Mouse (Mus musculus): ENCODE results near the gene Rhbdd1.
A peak's percentile ranks its signal among the peaks of the same experiment; 100 is the strongest.

Gene Rhbdd1

GRCm38 (mm10) chr1:82371636-82372428 is 55.6 kb downstream of the Rhbdd1 start:
- no peak for DNase-seq

GRCm38 (mm10) chr1:82373924-82374323 is 57.7 kb downstream of the Rhbdd1 start:
- DNase-seq = no peak

- peak; percentile 56 for DNase-seq
These were observed 58.6 kb downstream of the Rhbdd1 start for GRCm38 (mm10) chr1:82374831-82375358.

- DNase-seq = peak; percentile 50
These were observed 59.2 kb downstream of the Rhbdd1 start for GRCm38 (mm10) chr1:82375452-82375851.

- no peak for DNase-seq
These were observed 65.7 kb downstream of the Rhbdd1 start for GRCm38 (mm10) chr1:82381946-82382345.

GRCm38 (mm10) chr1:82384106-82384505 is 67.9 kb downstream of the Rhbdd1 start:
- DNase-seq = no peak

GRCm38 (mm10) chr1:82385054-82385453 is 68.8 kb downstream of the Rhbdd1 start:
- DNase-seq = no peak

- DNase-seq = peak; percentile 39
These were observed 69.6 kb downstream of the Rhbdd1 start for GRCm38 (mm10) chr1:82385827-82386230.

- DNase-seq = peak; percentile 43
These were observed 70.8 kb downstream of the Rhbdd1 start for GRCm38 (mm10) chr1:82386814-82387771.

GRCm38 (mm10) chr1:82389371-82389770 is 73.1 kb downstream of the Rhbdd1 start:
- no peak for DNase-seq

- no peak for DNase-seq
These were observed 79.1 kb downstream of the Rhbdd1 start for GRCm38 (mm10) chr1:82395371-82395770.

- no peak for DNase-seq
These were observed 91.5 kb downstream of the Rhbdd1 start for GRCm38 (mm10) chr1:82407786-82408185.

- DNase-seq = no peak
These were observed 93.0 kb downstream of the Rhbdd1 start for GRCm38 (mm10) chr1:82409271-82409670.

- DNase-seq = no peak
These were observed 94.3 kb downstream of the Rhbdd1 start for GRCm38 (mm10) chr1:82410548-82410947.

GRCm38 (mm10) chr1:82411521-82411920 is 95.3 kb downstream of the Rhbdd1 start:
- no peak for DNase-seq

- no peak for DNase-seq
These were observed 95.8 kb downstream of the Rhbdd1 start for GRCm38 (mm10) chr1:82412085-82412484.

GRCm38 (mm10) chr1:82414434-82415045 is 98.3 kb downstream of the Rhbdd1 start:
- no peak for DNase-seq

GRCm38 (mm10) chr1:82415641-82416040 is 99.4 kb downstream of the Rhbdd1 start:
- no peak for DNase-seq

GRCm38 (mm10) chr1:82427729-82428128 is 111.5 kb downstream of the Rhbdd1 start:
- no peak for DNase-seq

GRCm38 (mm10) chr1:82429061-82429460 is 112.8 kb downstream of the Rhbdd1 start:
- DNase-seq = no peak

- peak; percentile 81 for DNase-seq
These were observed 116.8 kb downstream of the Rhbdd1 start for GRCm38 (mm10) chr1:82432919-82433648.

GRCm38 (mm10) chr1:82433649-82434005 is 117.4 kb downstream of the Rhbdd1 start:
- no peak for DNase-seq
